Mouse (Mus musculus): ENCODE results near the gene Greb1.

Gene Greb1

GRCm38 (mm10) chr12:16800259-16800958, at the start of gene Greb1:
Gene Greb1 (minus strand): TSS chr12:16800886.
- CTCF ChIA-PET, result interaction anchor here (0.6 kb wide), 2 partner anchors 147 to 166 kb away, joined by 3 to 4 read pairs; no protein-coding TSS in a partner anchor

GRCm38 (mm10) chr12:16849821-16850220, 49.1 kb upstream of the Greb1 start:
- CTCF ChIA-PET, result no interaction called here

GRCm38 (mm10) chr12:16848501-16848900, 47.8 kb upstream of the Greb1 start:
- CTCF ChIA-PET, result no interaction called here

- CTCF ChIA-PET, result no interaction called here
Observed at GRCm38 (mm10) chr12:16847204-16847792, 46.6 kb upstream of the Greb1 start.

- CTCF ChIA-PET, result no interaction called here
Observed at GRCm38 (mm10) chr12:16844623-16845592, 44.2 kb upstream of the Greb1 start.

- CTCF ChIA-PET, result no interaction called here
Observed at GRCm38 (mm10) chr12:16840842-16841782, 40.4 kb upstream of the Greb1 start.

GRCm38 (mm10) chr12:16837766-16838165, 37.1 kb upstream of the Greb1 start:
- CTCF ChIA-PET, result interaction anchor here (0.7 kb wide), 1 partner anchor 27 kb away, joined by 11 read pairs; no protein-coding TSS in a partner anchor

- CTCF ChIA-PET, result interaction anchor here (0.5 kb wide), 1 partner anchor 63 kb away, joined by 10 read pairs; no protein-coding TSS in a partner anchor
Observed at GRCm38 (mm10) chr12:16836188-16836587, 35.5 kb upstream of the Greb1 start.

GRCm38 (mm10) chr12:16834701-16835100, 34.0 kb upstream of the Greb1 start:
- CTCF ChIA-PET, result no interaction called here

- CTCF ChIA-PET, result interaction anchor here (0.7 kb wide), 1 partner anchor 9 kb away, joined by 8 read pairs; no protein-coding TSS in a partner anchor
Observed at GRCm38 (mm10) chr12:16831071-16831470, 30.4 kb upstream of the Greb1 start.

GRCm38 (mm10) chr12:16829785-16830184, 29.1 kb upstream of the Greb1 start:
- CTCF ChIA-PET, result no interaction called here

GRCm38 (mm10) chr12:16828505-16828904, 27.8 kb upstream of the Greb1 start:
- CTCF ChIA-PET, result no interaction called here

- CTCF ChIA-PET, result no interaction called here
Observed at GRCm38 (mm10) chr12:16823701-16824100, 23.0 kb upstream of the Greb1 start.

- CTCF ChIA-PET, result interaction anchor here (0.5 kb wide), 1 partner anchor 9 kb away, joined by 8 read pairs; no protein-coding TSS in a partner anchor
Observed at GRCm38 (mm10) chr12:16822181-16822734, 21.6 kb upstream of the Greb1 start.

GRCm38 (mm10) chr12:16820761-16821160, 20.1 kb upstream of the Greb1 start:
- CTCF ChIA-PET, result interaction anchor here (0.5 kb wide), 1 partner anchor 8 kb away, joined by 7 read pairs; no protein-coding TSS in a partner anchor

GRCm38 (mm10) chr12:16818513-16818912, 17.8 kb upstream of the Greb1 start:
- CTCF ChIA-PET, result interaction anchor here (0.6 kb wide), 1 partner anchor 996 kb away, joined by 6 read pairs; no protein-coding TSS in a partner anchor

- CTCF ChIA-PET, result no interaction called here
Observed at GRCm38 (mm10) chr12:16817147-16817546, 16.5 kb upstream of the Greb1 start.

- CTCF ChIA-PET, result no interaction called here
Observed at GRCm38 (mm10) chr12:16811477-16811876, 10.8 kb upstream of the Greb1 start.

GRCm38 (mm10) chr12:16810525-16811431, 10.1 kb upstream of the Greb1 start, which contains the start of gene E2f6:
Gene E2f6 (plus strand): TSS chr12:16810963.
- CTCF ChIA-PET, result no interaction called here

All from spleen, embryonic (tissue).